13 mouse cellular contexts compared by ENCODE assay signal in the genomic region with DNA sequence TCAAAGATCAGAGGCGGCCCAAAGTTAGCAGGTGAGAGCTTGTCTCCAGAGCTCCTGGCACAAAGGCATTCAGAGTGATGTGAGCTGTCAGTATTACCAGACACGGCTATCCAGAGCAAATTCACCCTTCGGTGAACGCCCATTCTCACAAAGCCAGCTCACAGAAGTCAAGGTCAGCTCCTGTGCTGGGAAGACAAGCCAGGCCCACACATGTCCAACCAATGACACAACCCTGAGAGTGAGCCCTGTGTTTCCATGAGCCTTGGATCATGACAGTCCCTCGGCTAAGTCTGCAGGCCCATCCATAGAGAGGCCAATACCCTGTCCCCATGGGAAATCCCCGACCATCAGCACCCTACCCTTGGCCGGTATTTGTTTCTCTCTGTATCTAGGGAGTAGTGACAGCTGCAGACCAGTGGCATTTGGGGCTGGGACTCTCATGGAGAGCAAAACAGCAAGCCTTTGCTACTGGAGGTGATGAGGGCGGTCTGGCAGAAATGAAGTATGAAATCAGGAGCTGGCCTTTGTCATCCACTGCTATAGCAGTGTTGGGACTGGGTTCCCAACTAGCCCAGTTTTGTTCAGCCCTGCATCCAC. TPM values are rescaled to one million over a fixed set of nuclear protein-coding genes. Genes with fewer than 3 reads are reported as not detected.
DNase-seq lines count a peak whose midpoint lies in the region; ATAC-seq and TF ChIP-seq lines count a peak whose summit lies in the region.
"Had no signal": no experiment of that assay in that cellular context is flagged by ENCODE, and none has a peak within 500 bp of the region (broad histone marks: within the 10 kb centered on the region; RNA-seq: fewer than 3 reads in every experiment).

No protein-coding gene starts in this region.

- no peak for ATAC-seq in heart, embryonic 14.5 days (ENCODE audit: insufficient number of reproducible peaks, insufficient read depth, low FRiP score, low read depth)
- peak; percentile 43 for ATAC-seq in liver, embryonic 16.5 days (ENCODE audit: low read depth)

- H3K27ac ChIP-seq in liver, adult 2 months (replicated peaks; ENCODE audit: insufficient read depth, low read depth, low read length): no peak overlapping the region
- H3K27ac ChIP-seq in heart, embryonic 14.5 days (replicated peaks in 1 of 2; ENCODE audit: control insufficient read depth in 1 of 2, insufficient read depth in 1 of 2, low read depth in 2 of 2, low read length in 2 of 2): 0 out of 4 replicates have a peak overlapping the region, but pooled peaks have one; percentile 2 to 41
- no peak overlapping the region for H3K27ac ChIP-seq in liver, embryonic 16.5 days (ENCODE audit: low read length)
- H3K27ac ChIP-seq: midbrain, embryonic 12.5 days had no signal

- peaks cover 10% of the 10 kb centered on the region for H3K4me1 ChIP-seq in liver, adult 2 months (ENCODE audit: control insufficient read depth, insufficient read depth, low read length)
- peaks cover 10 to 16% of the 10 kb centered on the region in 2 experiments for H3K4me1 ChIP-seq in heart, embryonic 14.5 days (ENCODE audit: control insufficient read depth in 2 of 2, insufficient read depth in 2 of 2, low read length in 2 of 2)
- H3K4me1 ChIP-seq in liver, embryonic 16.5 days (ENCODE audit: control insufficient read depth, low read depth, low read length): peaks cover 9% of the 10 kb centered on the region

- no peak overlapping the region for H3K9ac ChIP-seq in liver, adult 2 months (ENCODE audit: low read depth, low read length)
- H3K9ac ChIP-seq in heart, embryonic 14.5 days (ENCODE audit: low read length): no peak overlapping the region
- H3K9ac ChIP-seq in liver, embryonic 16.5 days (ENCODE audit: low read depth, low read length): no peak overlapping the region
- H3K9ac ChIP-seq: midbrain, embryonic 12.5 days had no signal

- H3K4me3 ChIP-seq in liver, adult 2 months (ENCODE audit: insufficient read depth, low read depth, low read length): no peak overlapping the region
- no peak overlapping the region for H3K4me3 ChIP-seq in heart, embryonic 14.5 days (ENCODE audit: control insufficient read depth in 1 of 2, insufficient read depth in 1 of 2, low read depth in 1 of 2, low read length in 2 of 2)
- no peak overlapping the region for H3K4me3 ChIP-seq in liver, embryonic 16.5 days (ENCODE audit: low read depth, low read length)
- H3K4me3 ChIP-seq: midbrain, embryonic 12.5 days had no signal

- 43% methylated on average over 8 of the region's 8 CpGs for WGBS in liver, adult 2 months
- WGBS in heart, embryonic 14.5 days: 38% methylated on average over 8 of the region's 8 CpGs
- WGBS in liver, embryonic 16.5 days (ENCODE audit: insufficient replicate concordance): 63% methylated on average over 8 of the region's 8 CpGs

- H3K9me3 ChIP-seq in heart, embryonic 14.5 days (ENCODE audit: control insufficient read depth, low read length): no peaks in the 10 kb centered on the region
- no peaks in the 10 kb centered on the region for H3K9me3 ChIP-seq in liver, embryonic 16.5 days (replicated peaks; ENCODE audit: control insufficient read depth, low read length)
- H3K9me3 ChIP-seq: G1E; midbrain, embryonic 12.5 days had no signal

- TF ChIP-seq CTCF in liver, adult 2 months (IDR thresholded peaks at IDR 0.05; ENCODE audit: low read depth, low read length): no peak

- intact Hi-C loops in left cerebral cortex, postnatal 36 days (cut with DNase I): no loop called here

- DNase-seq in liver, adult 2 months (ENCODE audit: extremely low read depth, low read depth, low spot score): peak; percentile 73
- no peak for DNase-seq in liver
- DNase-seq in adrenal gland, postnatal 14 days: peak; percentile 62
- DNase-seq in left cerebral cortex, postnatal 36 days (ENCODE audit: low spot score in 2 of 2): no peak
- DNase-seq in T-cell, adult 2 months (ENCODE audit: low spot score): no peak
- no peak for DNase-seq in cerebellum, postnatal 36 days
- DNase-seq: layer of hippocampus, adult 9-11 months; right cerebral cortex, adult 18-20 months; thymus, postnatal 25 days had no signal

- no peaks in the 10 kb centered on the region for H3K27me3 ChIP-seq in liver, adult 2 months (ENCODE audit: control insufficient read depth, insufficient read depth, low read length)
- no peaks in the 10 kb centered on the region for H3K27me3 ChIP-seq in heart, embryonic 14.5 days (ENCODE audit: control insufficient read depth, insufficient read depth, low read length)
- H3K27me3 ChIP-seq in liver, embryonic 16.5 days (ENCODE audit: control insufficient read depth, insufficient read depth, low read depth, low read length): no peaks in the 10 kb centered on the region
- H3K27me3 ChIP-seq: midbrain, embryonic 12.5 days had no signal

- no peak overlapping the region for H3K4me2 ChIP-seq in heart, embryonic 14.5 days (ENCODE audit: low read length)
- no peak overlapping the region for H3K4me2 ChIP-seq in liver, embryonic 16.5 days (ENCODE audit: low read depth, low read length)
- H3K4me2 ChIP-seq: midbrain, embryonic 12.5 days had no signal

- no peak for TF ChIP-seq POLR2A in liver, adult 2 months (IDR thresholded peaks at IDR 0.05; ENCODE audit: extremely low read depth, insufficient read depth, low read length)

- H3K36me3 ChIP-seq in liver, adult 2 months (ENCODE audit: control insufficient read depth, insufficient read depth, low read length): no peaks in the 10 kb centered on the region
- H3K36me3 ChIP-seq in heart, embryonic 14.5 days (ENCODE audit: control insufficient read depth, insufficient read depth, low read length): no peaks in the 10 kb centered on the region
- no peaks in the 10 kb centered on the region for H3K36me3 ChIP-seq in liver, embryonic 16.5 days (ENCODE audit: control insufficient read depth, insufficient read depth)
- H3K36me3 ChIP-seq: G1E; midbrain, embryonic 12.5 days had no signal

- H3K79me2 ChIP-seq in liver, adult 2 months (ENCODE audit: control insufficient read depth, insufficient read depth, low read length): no peaks in the 10 kb centered on the region

RNA-seq across cellular contexts. Expression of gene Ldlrad3, which starts 58.3 kb away (rescaled TPM):
- total RNA-seq in liver, adult 2 months (2014; rRNA removed): 4.5 and 7.6 TPM in 2 replicates
- 2.8 and 3.8 TPM in 2 replicates for polyA plus RNA-seq in liver, adult 2 months (2012; rRNA removed)
- 10.8 and 11.7 TPM in 2 replicates for total RNA-seq in adrenal gland, postnatal 14 days (2021)
- 13.3 and 13.7 TPM in 2 replicates for polyA plus RNA-seq in heart, embryonic 14.5 days (2014; fragmentation: Nextera tagmentation; extraction: Ambion mirVana)
- 7.1 and 7.2 TPM in 2 replicates for polyA plus RNA-seq in liver, embryonic 16.5 days (2015; fragmentation: Nextera tagmentation; extraction: Ambion mirVana)
- total RNA-seq in left cerebral cortex, postnatal 36 days (2021): 1 to 10 TPM; 8.9 to 9.9 TPM

Comparison
In these comparisons a context has a peak if more than half of its experiments do, and no peak if none do; other contexts are left out.
1. DNase-seq: peak in liver, adult 2 months (single experiment) and adrenal gland, postnatal 14 days (single experiment); none in liver (single experiment), left cerebral cortex, postnatal 36 days (0 of 2), T-cell, adult 2 months (single experiment) and cerebellum, postnatal 36 days (0 of 2).
2. H3K27ac ChIP-seq: peak in heart, embryonic 14.5 days (2 of 2); none in liver, adult 2 months (single experiment) and liver, embryonic 16.5 days (single experiment).